8 mouse cellular contexts compared by ENCODE assay signal in genomic region chr5:136403565-136403961, GRCm38 (mm10).
DNase-seq lines count a peak whose midpoint lies in the region; ATAC-seq and TF ChIP-seq lines count a peak whose summit lies in the region.

No protein-coding gene starts in this region.

- DNase-seq in thymus, adult 2 months, result no peak
- DNase-seq in thymus, postnatal 4 days, result no peak
- peak; percentile 73 for DNase-seq in kidney, adult 2 months
- peak; percentile 70 for DNase-seq in lung, postnatal 14 days
- no peak for DNase-seq in thymus, postnatal 0 days (ENCODE audit: low spot score)

- H3K4me2 ChIP-seq in embryonic facial prominence, embryonic 12.5 days (replicated peaks), result peak overlapping the region; percentile 22; the same call in 1 of the 2 replicates
- H3K4me2 ChIP-seq in heart, embryonic 11.5 days, result peak overlapping the region; percentile 17; the same call in 1 of the 2 replicates
- peak overlapping the region; percentile 41 for H3K4me2 ChIP-seq in stomach, embryonic 16.5 days (ENCODE audit: low read depth, low read length)

- TF ChIP-seq CTCF in thymus, adult 2 months (IDR thresholded peaks at IDR 0.05; ENCODE audit: borderline replicate concordance, control insufficient read depth, extremely low read depth, insufficient read depth, low read length, poor library complexity), result no peak
- no peak for TF ChIP-seq CTCF in kidney, adult 2 months (conservative IDR thresholded peaks at IDR 0.05; ENCODE audit: insufficient read depth, insufficient read length, low read depth, low read length)

- H3K4me1 ChIP-seq in thymus, adult 2 months (replicated peaks; ENCODE audit: control insufficient read depth, insufficient read depth, low read length), result peaks cover 7% of the 10 kb centered on the region; the same call in 1 of the 2 replicates
- peaks cover 14% of the 10 kb centered on the region for H3K4me1 ChIP-seq in embryonic facial prominence, embryonic 12.5 days
- peaks cover 18% of the 10 kb centered on the region for H3K4me1 ChIP-seq in heart, embryonic 11.5 days (ENCODE audit: control insufficient read depth, insufficient read depth, low read length)
- H3K4me1 ChIP-seq in kidney, adult 2 months (ENCODE audit: control insufficient read depth, insufficient read depth, low read length), result peaks cover 4% of the 10 kb centered on the region; the same call in 1 of the 2 replicates
- H3K4me1 ChIP-seq in stomach, embryonic 16.5 days (ENCODE audit: control insufficient read depth, insufficient read depth, low read length), result peaks cover 20% of the 10 kb centered on the region

- H3K9me3 ChIP-seq in embryonic facial prominence, embryonic 12.5 days, result 0 out of 2 replicates have a peak, but pooled peaks cover 5% of the 10 kb centered on the region
- H3K9me3 ChIP-seq in heart, embryonic 11.5 days (replicated peaks; ENCODE audit: control insufficient read depth, low read length), result peaks cover 4% of the 10 kb centered on the region; the same call in 1 of the 2 replicates
- 0 out of 2 replicates have a peak, but pooled peaks cover 5% of the 10 kb centered on the region for H3K9me3 ChIP-seq in stomach, embryonic 16.5 days (replicated peaks; ENCODE audit: control insufficient read depth, low read length)

- no peaks in the 10 kb centered on the region for H3K27me3 ChIP-seq in thymus, adult 2 months (ENCODE audit: control insufficient read depth, insufficient read depth, low read length)
- peaks cover 17% of the 10 kb centered on the region for H3K27me3 ChIP-seq in embryonic facial prominence, embryonic 12.5 days
- no peaks in the 10 kb centered on the region for H3K27me3 ChIP-seq in heart, embryonic 11.5 days (ENCODE audit: control insufficient read depth, insufficient read depth, low read length)
- H3K27me3 ChIP-seq in kidney, adult 2 months (replicated peaks; ENCODE audit: control insufficient read depth, insufficient read depth, low read length), result no peaks in the 10 kb centered on the region
- H3K27me3 ChIP-seq in stomach, embryonic 16.5 days (ENCODE audit: control insufficient read depth, insufficient read depth, low read length), result no peaks in the 10 kb centered on the region

- H3K27ac ChIP-seq in thymus, adult 2 months (ENCODE audit: control insufficient read depth, insufficient read depth, low read length), result 0 out of 2 replicates have a peak overlapping the region, but pooled peaks have one; percentile 11
- H3K27ac ChIP-seq in embryonic facial prominence, embryonic 12.5 days, result peak overlapping the region; percentile 62
- peak overlapping the region; percentile 57; the same call in 1 of the 2 replicates for H3K27ac ChIP-seq in heart, embryonic 11.5 days (ENCODE audit: low read depth, low read length)
- H3K27ac ChIP-seq in kidney, adult 2 months (ENCODE audit: insufficient read depth, low read depth, low read length), result 0 out of 2 replicates have a peak overlapping the region, but pooled peaks have one; percentile 21
- H3K27ac ChIP-seq in stomach, embryonic 16.5 days (ENCODE audit: low read length), result peak overlapping the region; percentile 68

- peak; percentile 93 for ATAC-seq in embryonic facial prominence, embryonic 12.5 days (ENCODE audit: insufficient number of reproducible peaks, insufficient read depth, low FRiP score, low TSS enrichment)
- ATAC-seq in heart, embryonic 11.5 days (replicated peaks; ENCODE audit: insufficient number of reproducible peaks, low FRiP score, low TSS enrichment), result no peak; the same call in 1 of the 2 replicates
- peak; percentile 95 for ATAC-seq in stomach, embryonic 16.5 days (ENCODE audit: insufficient read depth, low FRiP score)

- WGBS in thymus, adult 2 months, result 53% methylated on average over 19 of the region's 19 CpGs
- WGBS in embryonic facial prominence, embryonic 12.5 days, result 13% methylated on average over 19 of the region's 19 CpGs
- WGBS in heart, embryonic 11.5 days (ENCODE audit: insufficient replicate concordance), result 31% methylated on average over 19 of the region's 19 CpGs
- 7% methylated on average over 19 of the region's 19 CpGs for WGBS in kidney, adult 2 months
- WGBS in stomach, embryonic 16.5 days, result 18% methylated on average over 19 of the region's 19 CpGs

- H3K9ac ChIP-seq in embryonic facial prominence, embryonic 12.5 days, result no peak overlapping the region
- H3K9ac ChIP-seq in heart, embryonic 11.5 days (ENCODE audit: low read depth, low read length), result no peak overlapping the region
- no peak overlapping the region for H3K9ac ChIP-seq in stomach, embryonic 16.5 days (ENCODE audit: low read length)

- peaks cover 27% of the 10 kb centered on the region for H3K36me3 ChIP-seq in thymus, adult 2 months (ENCODE audit: control insufficient read depth, insufficient read depth, low read length)
- H3K36me3 ChIP-seq in embryonic facial prominence, embryonic 12.5 days, result peaks cover 6% of the 10 kb centered on the region
- no peaks in the 10 kb centered on the region; the same call in 1 of the 2 replicates for H3K36me3 ChIP-seq in heart, embryonic 11.5 days (ENCODE audit: control insufficient read depth, insufficient read depth, low read length)
- no peaks in the 10 kb centered on the region for H3K36me3 ChIP-seq in kidney, adult 2 months (ENCODE audit: control insufficient read depth, insufficient read depth, low read length)
- peaks cover 7% of the 10 kb centered on the region; the same call in 1 of the 2 replicates for H3K36me3 ChIP-seq in stomach, embryonic 16.5 days (ENCODE audit: control insufficient read depth, insufficient read depth, low read length)

- H3K4me3 ChIP-seq in thymus, adult 2 months (ENCODE audit: control insufficient read depth, insufficient read depth, low read length), result no peak overlapping the region
- no peak overlapping the region for H3K4me3 ChIP-seq in embryonic facial prominence, embryonic 12.5 days
- H3K4me3 ChIP-seq in heart, embryonic 11.5 days (ENCODE audit: low read depth, low read length), result no peak overlapping the region
- H3K4me3 ChIP-seq in kidney, adult 2 months (ENCODE audit: insufficient read depth, low read depth, low read length), result no peak overlapping the region
- H3K4me3 ChIP-seq in stomach, embryonic 16.5 days (replicated peaks; ENCODE audit: low read length), result peak overlapping the region; percentile 17; the same call in 1 of the 2 replicates

- TF ChIP-seq POLR2A in thymus, adult 2 months (IDR thresholded peaks at IDR 0.05; ENCODE audit: control insufficient read depth, extremely low read depth, insufficient read depth, low read length, poor library complexity), result no peak
- TF ChIP-seq POLR2A in kidney, adult 2 months (IDR thresholded peaks at IDR 0.05; ENCODE audit: low read depth, low read length), result no peak

Comparison
In these comparisons a context has a peak if more than half of its experiments do, and no peak if none do; other contexts are left out.
1. DNase-seq: peak in kidney, adult 2 months (single experiment) and lung, postnatal 14 days (single experiment); none in thymus, adult 2 months (single experiment), thymus, postnatal 4 days (single experiment) and thymus, postnatal 0 days (single experiment).
2. H3K27ac ChIP-seq: peak in every context shown above with its lines; median percentile 68 in stomach, embryonic 16.5 days; 62 in embryonic facial prominence, embryonic 12.5 days; 57 in heart, embryonic 11.5 days; 21 in kidney, adult 2 months; 11 in thymus, adult 2 months.
3. Peak in every context shown above with its lines, with median percentiles within 50 percentile points of each other: H3K4me2 ChIP-seq.